Mouse (Mus musculus) liver, adult 2 months (tissue): Measurements from ENCODE around the gene Sult2a7. TPM values are rescaled to one million over a fixed set of nuclear protein-coding genes. Genes with fewer than 3 reads are reported as not detected.
A peak's percentile ranks its signal among the peaks of the same experiment; 100 is the strongest.

Experiments
- DNase-seq: peaks from one replicate; pipeline ENCODE4 v3.0.0-alpha.2; 2011; ENCODE audit warnings: low read depth, low spot score; ENCODE audit errors: extremely low read depth
- H3K27ac ChIP-seq: fragments of 200-500 bp; replicated peaks from 2 replicates; pipeline ENCODE4 v1.5.1; 2012; ENCODE audit warnings: low read depth, mild to moderate bottlenecking, control low read depth, inconsistent platforms, low read length; ENCODE audit not compliant: insufficient read depth
- H3K27me3 ChIP-seq: fragments of 200-500 bp; 2 replicates; pipeline ENCODE4 v1.6.1; 2012; ENCODE audit warnings: mild to moderate bottlenecking, moderate library complexity, low read length, inconsistent platforms; ENCODE audit not compliant: control insufficient read depth, insufficient read depth
- H3K36me3 ChIP-seq: fragments of 200-500 bp; 2 replicates; pipeline ENCODE4 v1.6.1; 2012; ENCODE audit warnings: low read length, inconsistent platforms; ENCODE audit not compliant: control insufficient read depth, insufficient read depth
- H3K4me1 ChIP-seq: fragments of 200-500 bp; 2 replicates; pipeline ENCODE4 v1.6.1; 2011; ENCODE audit warnings: low read length; ENCODE audit not compliant: control insufficient read depth, insufficient read depth
- H3K4me3 ChIP-seq: fragments of 200-500 bp; 2 replicates; pipeline ENCODE4 v1.5.1; 2011; ENCODE audit warnings: low read depth, mild to moderate bottlenecking, control low read depth, low read length, moderate library complexity; ENCODE audit not compliant: insufficient read depth
- H3K79me2 ChIP-seq: fragments of 200-500 bp; 2 replicates; pipeline ENCODE4 v1.6.1; 2012; ENCODE audit warnings: inconsistent platforms, mild to moderate bottlenecking, low read length, moderate library complexity; ENCODE audit not compliant: control insufficient read depth, insufficient read depth
- H3K9ac ChIP-seq: fragments of 200-500 bp; 2 replicates; pipeline ENCODE4 v1.6.1; 2012; ENCODE audit warnings: low read depth, mild to moderate bottlenecking, control low read depth, inconsistent platforms, low read length
- CTCF ChIP-seq: fragments of 200-500 bp; IDR thresholded peaks from 2 replicates; pipeline ENCODE4 v1.5.1; 2011; ENCODE audit warnings: low read depth, low read length, control low read depth
- POLR2A ChIP-seq: fragments of 200-500 bp; IDR thresholded peaks from 2 replicates; pipeline ENCODE4 v1.6.1; 2011; ENCODE audit warnings: low read length, control low read depth; ENCODE audit not compliant: insufficient read depth; ENCODE audit errors: extremely low read depth
- WGBS: fragments of 180-500 bp; shearing (Covaris S2); methylation state at CpG from one replicate; pipeline ENCODE4 v1.1.7; 2018; 5-methylcytosine and 5-hydroxymethylcytosine counted together
- polyA plus RNA-seq: library from polyadenylated mRNA; depleted of rRNA; stranded (reverse); fragments of >200 nt; gene quantifications from 2 replicates; pipeline ENCODE4 v1.2.3, GENCODE M21; 2012; rRNA removed
- total RNA-seq: library from RNA; depleted of rRNA; stranded (reverse); fragments of >200 nt; gene quantifications from 2 replicates; pipeline ENCODE4 v1.2.3, GENCODE M21; 2014; rRNA removed

Gene Sult2a7
- total and polyA plus RNA-seq, 2 experiments = 0.70 to 25.4 TPM

- H3K9ac ChIP-seq = peak overlapping the region; percentile 66
- peaks cover 10% of the 10 kb centered on the region for H3K36me3 ChIP-seq
- peak overlapping the region; percentile 1; the same call in 1 of the 2 replicates for H3K4me3 ChIP-seq
- TF ChIP-seq POLR2A = 0 out of 2 replicates have a peak, but pooled peaks have one; percentile 0
- no peak for TF ChIP-seq CTCF
- peaks cover 10% of the 10 kb centered on the region; the same call in 1 of the 2 replicates for H3K79me2 ChIP-seq
- DNase-seq = peak; percentile 98
- H3K4me1 ChIP-seq = peaks cover 17% of the 10 kb centered on the region
- H3K27me3 ChIP-seq = no peaks in the 10 kb centered on the region
- peak overlapping the region; percentile 93 for H3K27ac ChIP-seq
These were observed 54.4 kb downstream of the Sult2a7 start for GRCm38 (mm10) chr7:14439581-14439980.

DNA sequence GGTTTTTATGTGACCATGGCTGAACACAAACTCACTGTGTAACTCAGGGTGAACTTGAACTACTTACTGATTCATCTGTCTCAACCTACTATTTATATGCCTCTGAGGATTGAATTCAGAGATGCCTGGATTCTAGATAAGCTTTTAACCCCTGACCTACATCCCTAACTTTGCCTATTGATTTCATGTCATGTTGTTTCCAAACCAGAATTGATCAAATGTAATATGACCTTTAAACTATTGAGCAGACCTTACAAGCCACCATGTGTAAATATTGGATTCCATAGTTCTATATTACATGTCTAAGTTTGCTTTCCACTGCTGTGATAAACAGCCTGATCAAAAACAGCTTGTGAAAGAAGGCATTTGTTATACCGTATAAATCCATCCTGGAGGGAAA lies 55.5 kb downstream of the Sult2a7 start:
- peaks cover 13% of the 10 kb centered on the region for H3K36me3 ChIP-seq
- H3K79me2 ChIP-seq = peaks cover 6% of the 10 kb centered on the region; the same call in 1 of the 2 replicates
- TF ChIP-seq POLR2A (no peak), CTCF (no peak)
- no peaks in the 10 kb centered on the region for H3K27me3 ChIP-seq
- H3K4me1 ChIP-seq = peaks cover 17% of the 10 kb centered on the region
- WGBS = 18% methylated on average over 1 of the region's 1 CpGs
- no peak overlapping the region for H3K9ac ChIP-seq
- H3K4me3 ChIP-seq = peak overlapping the region; percentile 59; the same call in 1 of the 2 replicates
- H3K27ac ChIP-seq = no peak overlapping the region
- DNase-seq = peak; percentile 99

GRCm38 (mm10) chr7:14438029-14438428 lies 56.0 kb downstream of the Sult2a7 start:
- H3K27ac ChIP-seq = peak overlapping the region; percentile 70
- 18% methylated on average over 2 of the region's 2 CpGs for WGBS

More at GRCm38 (mm10) chr7:14438029-14438428, 56.0 kb downstream of the Sult2a7 start:
- peaks cover 13% of the 10 kb centered on the region for H3K36me3 ChIP-seq
- H3K4me3 ChIP-seq = peak overlapping the region; percentile 59; the same call in 1 of the 2 replicates
- peaks cover 17% of the 10 kb centered on the region for H3K4me1 ChIP-seq
- H3K27me3 ChIP-seq = no peaks in the 10 kb centered on the region
- peak overlapping the region; percentile 55; the same call in 1 of the 2 replicates for H3K9ac ChIP-seq
- TF ChIP-seq POLR2A (0 out of 2 replicates have a peak, but pooled peaks have one; percentile 14), CTCF (no peak)
- no peak for DNase-seq
- peaks cover 6% of the 10 kb centered on the region; the same call in 1 of the 2 replicates for H3K79me2 ChIP-seq

Other genes with a start within 250 kb of the Sult2a7 start
- 0.40 and 3.7 TPM in 2 replicates for gene Sult2a6, start 239.4 kb downstream of the Sult2a7 start, total RNA-seq
- gene Sult2a6, start 239.4 kb downstream of the Sult2a7 start, polyA plus RNA-seq = 0.12 TPM in 1 of 2 replicates, not detected in the other
- 0.34 TPM in 1 of 2 replicates, not detected in the other for gene Obox8, start 160.7 kb downstream of the Sult2a7 start, total RNA-seq
- not detected in 2 replicates for gene Obox8, start 160.7 kb downstream of the Sult2a7 start, polyA plus RNA-seq
- gene Sult2a8, start 47.5 kb downstream of the Sult2a7 start, total RNA-seq = 475 and 1,177 TPM in 2 replicates
- gene Sult2a8, start 47.5 kb downstream of the Sult2a7 start, polyA plus RNA-seq = 79.7 and 126 TPM in 2 replicates
- under 0.01 and 0.09 TPM in 2 replicates for gene Vmn1r90, start 69.3 kb upstream of the Sult2a7 start, total RNA-seq
- not detected in 2 replicates for gene Vmn1r90, start 69.3 kb upstream of the Sult2a7 start, polyA plus RNA-seq
- not detected in 2 replicates for gene Obox7, start 165.3 kb upstream of the Sult2a7 start, total RNA-seq
- gene Obox7, start 165.3 kb upstream of the Sult2a7 start, polyA plus RNA-seq = not detected in 2 replicates